Mouse (Mus musculus): Measurements from ENCODE around the gene Fam110a.

The Fam110a gene

DNA sequence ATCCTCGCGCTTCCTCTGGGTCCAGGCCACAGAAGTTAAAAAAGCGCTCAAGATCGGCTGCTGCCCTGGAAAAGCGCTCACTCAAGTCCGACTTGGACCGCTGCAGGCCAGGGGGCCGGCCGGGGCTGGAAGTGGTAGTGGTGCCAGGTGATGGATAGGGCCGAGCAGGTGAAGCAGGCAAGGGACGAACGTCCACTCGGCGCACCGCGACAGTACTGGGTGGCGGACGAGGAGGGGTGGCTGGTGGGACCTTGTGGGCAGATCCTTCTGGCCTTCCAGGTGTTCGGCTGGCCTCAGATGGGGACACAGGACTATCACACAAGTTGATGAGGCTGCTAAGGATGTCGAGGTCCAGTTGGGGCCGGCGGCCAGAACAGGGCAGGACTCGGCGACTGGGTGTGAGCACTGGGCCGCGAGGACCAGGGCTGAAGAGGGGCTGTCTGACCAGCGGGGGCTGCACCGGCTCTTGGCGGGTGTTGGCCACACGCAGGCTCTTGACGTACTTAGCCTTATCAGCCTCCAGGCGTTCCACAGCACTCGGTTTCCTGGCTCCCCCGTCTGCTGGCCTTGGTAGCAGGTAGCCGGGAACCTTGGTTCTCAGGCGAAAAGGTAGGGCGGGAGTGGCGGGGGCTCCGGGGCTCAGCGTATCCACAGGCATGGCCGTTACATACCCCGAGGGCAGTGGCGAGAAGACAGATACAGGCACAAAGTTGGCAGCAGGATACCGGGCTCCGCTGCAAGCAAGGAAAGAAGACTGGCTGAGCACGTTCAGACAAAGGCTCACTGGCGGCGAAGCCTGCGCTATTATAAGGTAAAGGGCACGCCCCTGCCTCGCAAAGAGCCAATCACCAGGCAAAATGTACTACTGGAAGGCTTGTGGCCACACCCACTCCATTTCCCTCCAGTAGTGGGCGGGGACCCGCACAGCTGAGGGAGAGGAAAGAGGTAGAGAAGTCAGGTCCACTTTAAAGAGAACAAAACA, 9.5 kb downstream of the Fam110a start:
- peak; percentile 83 for DNase-seq (ENCODE audit: low read depth)

GRCm38 (mm10) chr2:151969396-151969795, 10.6 kb downstream of the Fam110a start:
- DNase-seq (ENCODE audit: low read depth): no peak

GRCm38 (mm10) chr2:151968986-151969385, 11.0 kb downstream of the Fam110a start:
- DNase-seq (ENCODE audit: low read depth): no peak

GRCm38 (mm10) chr2:151968451-151968850, 11.6 kb downstream of the Fam110a start:
- DNase-seq (ENCODE audit: low read depth): no peak

DNA sequence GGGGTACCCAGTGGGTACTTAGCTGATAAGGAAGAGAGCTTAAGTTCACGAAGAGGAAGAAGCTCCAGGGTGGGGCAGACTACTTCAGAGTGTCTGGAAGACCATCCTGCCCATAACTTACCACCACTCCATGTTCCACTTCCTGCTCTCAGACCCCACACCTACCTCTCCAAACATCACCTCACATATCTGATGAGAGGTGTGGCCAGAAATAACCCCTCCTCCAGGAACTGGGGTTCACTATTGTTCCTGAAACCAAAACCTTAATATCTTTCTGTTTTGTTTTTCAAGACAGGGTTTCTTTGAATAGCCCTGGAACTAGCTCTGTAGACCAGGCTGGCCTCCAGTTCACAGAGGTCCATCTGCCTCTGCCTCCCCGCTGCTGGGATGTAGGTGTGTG, 12.2 kb downstream of the Fam110a start:
- DNase-seq (ENCODE audit: low read depth): no peak

- no peak for DNase-seq (ENCODE audit: low read depth)
These were observed 12.8 kb downstream of the Fam110a start for GRCm38 (mm10) chr2:151967176-151967750.

DNA sequence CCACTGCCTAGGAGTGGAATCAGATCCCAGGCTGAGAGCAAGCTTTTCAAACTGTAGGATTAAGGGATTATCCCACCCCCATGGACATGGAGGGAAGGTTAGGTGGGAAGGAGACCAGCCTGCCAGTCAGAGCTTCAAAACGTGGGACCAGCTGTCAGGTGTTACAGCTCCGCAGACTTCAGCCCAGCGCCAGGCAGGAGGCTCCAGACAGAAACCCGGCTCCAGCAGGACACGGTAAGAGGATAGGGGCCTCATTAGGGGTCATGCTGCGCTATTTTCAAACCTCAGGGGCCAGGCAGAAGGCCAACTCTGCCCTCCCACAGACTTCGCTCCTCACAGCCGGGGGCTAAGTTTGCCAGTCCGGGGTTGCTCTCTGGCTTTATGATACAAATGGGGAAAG, 16.0 kb downstream of the Fam110a start:
- no peak for DNase-seq (ENCODE audit: low read depth)

DNA sequence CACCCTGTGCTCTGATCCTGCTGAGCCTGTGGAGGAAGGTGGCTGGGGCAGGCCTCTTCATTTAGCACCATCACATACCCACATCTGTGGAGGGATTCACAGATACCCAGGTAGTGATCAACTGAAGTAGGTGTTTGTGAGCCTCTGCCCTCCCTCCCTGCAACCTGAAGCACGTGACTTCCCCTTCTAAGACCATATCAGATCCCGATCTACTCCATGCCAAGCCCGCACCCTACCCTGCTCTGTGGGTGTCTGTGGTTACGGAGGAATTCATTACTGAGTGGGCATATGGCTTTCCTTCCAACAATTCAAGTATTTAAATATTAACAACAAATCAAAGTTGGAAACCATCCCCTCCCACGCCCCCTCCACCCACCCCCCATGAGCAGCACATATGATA, 16.7 kb downstream of the Fam110a start:
- DNase-seq (ENCODE audit: low read depth): no peak

DNA sequence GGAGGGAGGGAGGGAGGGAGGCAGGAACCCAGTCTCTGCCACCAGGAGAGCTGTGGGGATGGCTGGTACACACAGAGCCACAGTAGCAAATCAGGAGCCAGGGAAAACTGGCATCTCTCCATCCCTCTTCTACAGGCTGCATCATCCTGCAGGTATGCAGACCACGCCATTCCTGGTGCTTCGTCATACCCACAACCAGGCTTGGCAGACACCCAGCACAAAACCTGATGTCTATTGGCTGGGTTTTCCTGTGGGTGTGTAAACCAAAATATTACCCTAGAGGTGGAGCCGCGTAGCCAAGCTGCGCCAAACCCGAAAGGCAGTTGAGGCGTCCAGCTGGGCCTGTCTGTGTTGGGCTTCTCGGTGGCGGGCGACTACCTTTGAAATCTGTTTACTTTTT, 17.5 kb downstream of the Fam110a start:
- no peak for DNase-seq (ENCODE audit: low read depth)

- DNase-seq (ENCODE audit: low read depth): no peak
These were observed 18.5 kb downstream of the Fam110a start for GRCm38 (mm10) chr2:151961284-151962196.

DNA sequence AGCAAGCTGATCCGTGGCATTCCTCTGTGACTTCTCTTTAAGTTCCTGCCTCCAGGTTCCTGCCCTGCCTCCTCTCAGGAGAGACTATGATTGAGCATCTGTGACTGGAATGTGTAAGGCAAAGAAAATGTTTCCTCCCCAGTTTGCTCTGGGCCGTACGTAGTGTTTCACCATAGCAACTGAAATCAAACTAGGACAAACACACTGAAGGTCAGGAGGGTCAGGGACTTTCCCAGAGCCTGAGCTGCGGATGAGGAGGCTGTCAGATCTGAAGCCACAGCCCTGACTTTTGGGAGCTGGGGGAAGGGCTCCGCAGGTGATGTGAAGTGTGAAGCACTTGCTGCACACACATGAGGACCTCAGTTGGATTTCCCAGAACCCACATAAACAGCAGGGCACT, 20.7 kb downstream of the Fam110a start:
- DNase-seq (ENCODE audit: low read depth): no peak

DNA sequence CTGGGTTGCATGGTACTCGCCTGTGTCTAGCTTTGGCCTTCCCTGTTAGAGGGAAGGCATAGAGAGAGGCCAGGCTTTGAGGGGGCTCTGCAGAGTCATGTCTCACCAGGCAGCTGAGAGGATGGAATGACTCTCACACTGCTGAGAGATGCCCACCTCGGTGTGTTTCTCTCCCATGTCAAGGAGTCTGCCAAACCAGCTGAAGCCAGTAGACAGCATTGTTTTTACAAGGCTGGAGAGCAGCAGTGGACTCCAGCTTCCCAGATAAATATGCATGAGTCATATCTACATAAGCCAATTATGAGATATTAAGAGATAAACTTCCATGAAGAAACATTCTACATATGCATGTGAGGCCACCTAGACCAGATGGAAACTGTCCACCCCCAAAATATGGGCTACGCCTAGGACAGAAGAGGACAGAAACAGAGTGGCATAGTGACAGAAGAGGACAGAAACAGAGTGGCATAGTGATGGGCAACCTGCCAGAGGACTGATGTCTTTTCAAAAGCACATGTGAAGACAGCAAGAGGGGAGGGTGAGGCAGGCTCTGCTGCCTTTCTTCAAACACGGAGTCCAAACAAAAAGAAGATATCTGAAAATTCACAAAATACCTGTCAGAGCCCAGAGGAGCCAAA, 23.4 kb downstream of the Fam110a start:
- no peak for DNase-seq (ENCODE audit: low read depth)

- DNase-seq (ENCODE audit: low read depth): no peak
These were observed 26.4 kb downstream of the Fam110a start for GRCm38 (mm10) chr2:151953665-151954064.

DNA sequence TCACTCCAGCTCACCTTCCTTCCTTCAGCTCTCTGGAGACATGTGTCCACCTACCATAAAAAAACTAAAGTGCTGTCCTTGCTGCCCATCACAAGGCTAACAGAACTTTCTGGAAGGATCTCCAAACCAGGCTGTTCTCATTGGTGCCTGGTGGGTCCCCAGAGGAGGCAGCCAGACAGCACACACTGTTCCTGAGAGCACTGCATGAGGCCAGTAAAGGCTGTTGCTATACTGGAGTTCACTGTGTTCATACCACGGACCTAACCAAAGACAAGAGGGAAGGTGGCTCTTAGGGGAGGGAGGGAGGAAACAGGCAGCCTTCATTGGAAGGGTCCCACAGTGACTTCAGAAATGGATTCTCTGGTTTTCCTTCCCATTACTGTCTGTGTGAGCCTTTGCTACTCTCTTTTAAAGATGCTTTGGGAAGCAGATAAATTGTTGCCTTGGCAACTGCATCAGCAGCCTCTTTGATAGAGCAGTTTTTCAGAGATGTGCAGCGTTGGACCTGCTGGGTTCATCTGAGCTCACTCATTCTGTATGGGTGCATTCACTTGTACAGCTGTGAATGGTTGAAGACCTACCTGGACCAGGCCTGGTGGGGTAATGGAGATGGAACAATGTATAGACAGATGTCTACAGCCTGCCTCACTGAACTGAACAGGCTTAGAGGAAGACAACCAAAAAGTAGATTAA, 30.8 kb downstream of the Fam110a start:
- no peak for DNase-seq (ENCODE audit: low read depth)

- no peak for DNase-seq (ENCODE audit: low read depth)
These were observed 31.7 kb downstream of the Fam110a start for GRCm38 (mm10) chr2:151948311-151948710.

- DNase-seq (ENCODE audit: low read depth): no peak
These were observed 32.4 kb downstream of the Fam110a start for GRCm38 (mm10) chr2:151947617-151948016.

DNA sequence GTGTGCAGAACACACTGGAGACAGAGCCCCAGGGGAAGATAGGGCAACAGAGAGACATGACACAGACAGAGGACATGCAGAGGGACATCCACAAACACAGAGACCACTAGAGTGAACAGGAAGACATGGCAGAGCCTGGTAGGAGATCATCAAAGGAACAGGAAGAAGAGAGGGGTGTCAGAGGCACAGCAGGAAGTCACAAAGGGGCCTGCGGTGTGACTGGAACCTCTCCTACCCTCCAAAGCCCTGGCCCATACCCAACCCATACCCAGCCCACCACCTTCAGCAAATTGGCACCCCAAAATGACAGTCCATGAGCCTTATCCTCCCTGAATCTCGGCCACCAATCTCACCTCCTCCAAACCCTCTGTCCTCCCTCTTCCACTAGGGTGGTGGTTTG, 35.9 kb downstream of the Fam110a start:
- no peak for DNase-seq (ENCODE audit: low read depth)

- DNase-seq (ENCODE audit: low read depth): peak; percentile 20
These were observed 38.8 kb downstream of the Fam110a start for GRCm38 (mm10) chr2:151941269-151941668.

GRCm38 (mm10) chr2:151939651-151940420, 40.2 kb downstream of the Fam110a start:
- no peak for DNase-seq (ENCODE audit: low read depth)

- no peak for DNase-seq (ENCODE audit: low read depth)
These were observed 41.2 kb downstream of the Fam110a start for GRCm38 (mm10) chr2:151938780-151939200.

All from c-Kit-positive CD71-negative TER-119-negative erythroid progenitor cells, embryonic 14.5 days (primary cell).